Mouse (Mus musculus): ENCODE data around the gene Rpl3l.

DNA sequence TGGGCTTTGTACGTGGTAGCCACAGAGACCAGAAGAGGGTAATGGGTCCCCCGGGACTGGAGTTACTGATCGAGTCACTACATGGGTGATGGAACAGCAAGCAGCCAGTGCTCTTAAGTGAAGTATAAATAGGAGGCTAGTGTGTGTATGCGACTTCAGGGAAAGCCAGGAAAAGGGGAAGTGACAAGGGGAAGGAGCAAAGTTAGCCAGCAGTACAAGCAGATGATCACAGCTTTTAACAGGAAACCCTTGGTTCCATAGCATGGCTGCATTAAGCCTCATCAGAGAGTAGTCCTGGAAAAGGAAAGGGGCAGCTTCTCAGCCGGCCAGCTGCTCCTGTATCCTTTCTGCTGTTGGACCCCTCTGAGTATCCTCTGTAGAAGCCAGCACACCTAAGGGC lies 35.2 kb upstream of the Rpl3l start:
- no peak for TF ChIP-seq POLR2A (IDR thresholded peaks at IDR 0.05; ENCODE audit: control insufficient read depth, low read depth, low read length)
- no peak for TF ChIP-seq CTCF (IDR thresholded peaks at IDR 0.05; ENCODE audit: control insufficient read depth, insufficient read depth, insufficient replicate concordance, low read depth, low read length)

Measured in testis, adult 2 months (tissue).